ENCODE assay signal across 11 mouse cellular contexts in genomic region chr19:25805351-25805750, GRCm38 (mm10).
DNase-seq lines count a peak whose midpoint lies in the region; ATAC-seq lines count a peak whose summit lies in the region.
"Had no signal": no experiment of that assay in that cellular context is flagged by ENCODE, and none has a peak within 500 bp of the region (broad histone marks: within the 10 kb centered on the region; RNA-seq: fewer than 3 reads in every experiment).

No protein-coding gene starts in this region.

- DNase-seq in cerebellum, postnatal 36 days, result peak; percentile 2 to 9
- DNase-seq in cerebellum, adult 8-10 months, result no peak
- peak; percentile 58 for DNase-seq in embryonic facial prominence, embryonic 11.5 days (ENCODE audit: low spot score)
- DNase-seq in layer of hippocampus, postnatal 10 days (ENCODE audit: low spot score in 2 of 2), result peak; percentile 14 to 22
- no peak for DNase-seq in thymus, postnatal 25 days
- DNase-seq in kidney, postnatal 25 days, result no peak
- DNase-seq: lung, postnatal 10 days had no signal

- no peaks in the 10 kb centered on the region for H3K9me3 ChIP-seq in embryonic facial prominence, embryonic 11.5 days (replicated peaks; ENCODE audit: control insufficient read depth, low read length)
- H3K9me3 ChIP-seq in neural tube, embryonic 15.5 days (replicated peaks), result no peaks in the 10 kb centered on the region

- no peaks in the 10 kb centered on the region for H3K36me3 ChIP-seq in embryonic facial prominence, embryonic 11.5 days (replicated peaks; ENCODE audit: control insufficient read depth, insufficient read depth, low read depth, low read length)
- H3K36me3 ChIP-seq in neural tube, embryonic 15.5 days, result no peaks in the 10 kb centered on the region

- WGBS in embryonic facial prominence, embryonic 11.5 days, result 44% methylated on average over 11 of the region's 11 CpGs
- WGBS in neural tube, embryonic 15.5 days, result 59% methylated on average over 11 of the region's 11 CpGs

- ATAC-seq in embryonic facial prominence, embryonic 11.5 days (replicated peaks; ENCODE audit: insufficient number of reproducible peaks, low FRiP score, low TSS enrichment, low read depth), result no peak
- no peak for ATAC-seq in neural tube, embryonic 15.5 days (ENCODE audit: low FRiP score)
- no peak for ATAC-seq in megakaryocyte-erythroid progenitor cell, adult 5-6 weeks (replicated peaks; ENCODE audit: low FRiP score, low TSS enrichment, poor library complexity, severe bottlenecking)
- ATAC-seq: forebrain, embryonic 16.5 days; hindbrain, embryonic 16.5 days had no signal

- H3K4me1 ChIP-seq in embryonic facial prominence, embryonic 11.5 days (ENCODE audit: control insufficient read depth, insufficient read depth, low read length), result no peaks in the 10 kb centered on the region
- H3K4me1 ChIP-seq in neural tube, embryonic 15.5 days, result no peaks in the 10 kb centered on the region

- H3K27ac ChIP-seq in embryonic facial prominence, embryonic 11.5 days (replicated peaks; ENCODE audit: low read depth, low read length), result no peak overlapping the region
- no peak overlapping the region for H3K27ac ChIP-seq in neural tube, embryonic 15.5 days (replicated peaks)

- H3K9ac ChIP-seq in embryonic facial prominence, embryonic 11.5 days (replicated peaks; ENCODE audit: low read length), result no peak overlapping the region
- no peak overlapping the region for H3K9ac ChIP-seq in neural tube, embryonic 15.5 days (replicated peaks)

- H3K4me3 ChIP-seq in embryonic facial prominence, embryonic 11.5 days (ENCODE audit: low read depth, low read length), result no peak overlapping the region
- no peak overlapping the region for H3K4me3 ChIP-seq in neural tube, embryonic 15.5 days (replicated peaks)

- no peak overlapping the region for H3K4me2 ChIP-seq in embryonic facial prominence, embryonic 11.5 days (ENCODE audit: low read depth, low read length)
- H3K4me2 ChIP-seq in neural tube, embryonic 15.5 days, result 0 out of 2 replicates have a peak overlapping the region, but pooled peaks have one; percentile 15

- no peaks in the 10 kb centered on the region for H3K27me3 ChIP-seq in embryonic facial prominence, embryonic 11.5 days (ENCODE audit: control insufficient read depth, insufficient read depth, low read length)
- H3K27me3 ChIP-seq in neural tube, embryonic 15.5 days (replicated peaks), result no peaks in the 10 kb centered on the region

Comparison
In these comparisons a context has a peak if more than half of its experiments do, and no peak if none do; other contexts are left out.
1. DNase-seq: peak in cerebellum, postnatal 36 days (2 of 2), embryonic facial prominence, embryonic 11.5 days (single experiment) and layer of hippocampus, postnatal 10 days (2 of 2); none in cerebellum, adult 8-10 months (single experiment), thymus, postnatal 25 days (single experiment) and kidney, postnatal 25 days (0 of 2).